Comparison of ENCODE assay signal across 10 mouse cellular contexts in the genomic region with DNA sequence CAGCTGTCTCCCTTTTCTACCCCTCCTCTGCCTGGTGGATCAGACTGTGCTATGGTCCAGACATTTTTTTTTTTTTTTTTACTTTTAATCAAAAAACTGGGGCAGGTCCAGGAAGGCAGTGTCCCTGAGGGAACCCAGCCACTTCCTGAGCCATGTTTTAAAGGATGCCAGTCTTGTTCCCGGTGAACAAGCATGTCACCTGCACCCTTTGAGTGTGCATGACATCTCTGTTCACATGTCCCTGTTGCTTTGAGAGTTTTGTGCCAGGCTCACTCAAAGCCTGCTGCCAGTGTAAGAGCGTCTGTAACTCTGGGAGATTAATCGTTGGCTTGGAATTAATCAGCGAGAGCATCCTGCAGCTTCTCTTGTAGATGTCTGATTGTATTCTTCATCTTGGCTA. TPM values are rescaled to one million over a fixed set of nuclear protein-coding genes. Genes with fewer than 3 reads are reported as not detected.
DNase-seq lines count a peak whose midpoint lies in the region; ATAC-seq lines count a peak whose summit lies in the region.
"Had no signal": no experiment of that assay in that cellular context is flagged by ENCODE, and none has a peak within 500 bp of the region (broad histone marks: within the 10 kb centered on the region; RNA-seq: fewer than 3 reads in every experiment).

No protein-coding gene starts in this region.

- H3K27ac ChIP-seq in liver, embryonic 12.5 days: 0 out of 2 replicates have a peak overlapping the region, but pooled peaks have one; percentile 12
- H3K27ac ChIP-seq in forebrain, embryonic 15.5 days (replicated peaks): peak overlapping the region; percentile 27
- H3K27ac ChIP-seq in intestine, embryonic 15.5 days: peak overlapping the region; percentile 48; the same call in 1 of the 2 replicates
- H3K27ac ChIP-seq in stomach, embryonic 15.5 days: peak overlapping the region; percentile 67
- H3K27ac ChIP-seq: limb, embryonic 12.5 days had no signal

- no peak overlapping the region for H3K9ac ChIP-seq in liver, embryonic 12.5 days
- no peak overlapping the region for H3K9ac ChIP-seq in forebrain, embryonic 15.5 days (replicated peaks)
- H3K9ac ChIP-seq in intestine, embryonic 15.5 days: no peak overlapping the region
- H3K9ac ChIP-seq in stomach, embryonic 15.5 days: no peak overlapping the region
- H3K9ac ChIP-seq: limb, embryonic 12.5 days; lung, embryonic 14.5 days had no signal

- H3K4me2 ChIP-seq in liver, embryonic 12.5 days: no peak overlapping the region
- H3K4me2 ChIP-seq in forebrain, embryonic 15.5 days (replicated peaks): no peak overlapping the region
- H3K4me2 ChIP-seq in intestine, embryonic 15.5 days (replicated peaks): no peak overlapping the region
- H3K4me2 ChIP-seq in stomach, embryonic 15.5 days: no peak overlapping the region
- H3K4me2 ChIP-seq: limb, embryonic 12.5 days; lung, embryonic 14.5 days had no signal

- ATAC-seq in liver, embryonic 12.5 days: no peak
- no peak for ATAC-seq in forebrain, embryonic 15.5 days (replicated peaks)
- ATAC-seq in intestine, embryonic 15.5 days: no peak
- no peak for ATAC-seq in stomach, embryonic 15.5 days (ENCODE audit: insufficient read depth, low FRiP score, low read depth)

- H3K4me1 ChIP-seq in liver, embryonic 12.5 days: no peaks in the 10 kb centered on the region
- peaks cover 37% of the 10 kb centered on the region for H3K4me1 ChIP-seq in forebrain, embryonic 15.5 days
- H3K4me1 ChIP-seq in intestine, embryonic 15.5 days (replicated peaks): peaks cover 7% of the 10 kb centered on the region
- H3K4me1 ChIP-seq in stomach, embryonic 15.5 days: peaks cover 13% of the 10 kb centered on the region

- peaks cover 95% of the 10 kb centered on the region for H3K36me3 ChIP-seq in liver, embryonic 12.5 days
- H3K36me3 ChIP-seq in forebrain, embryonic 15.5 days: no peaks in the 10 kb centered on the region
- H3K36me3 ChIP-seq in intestine, embryonic 15.5 days: no peaks in the 10 kb centered on the region; the same call in 1 of the 2 replicates
- peaks cover 2% of the 10 kb centered on the region; the same call in 1 of the 2 replicates for H3K36me3 ChIP-seq in stomach, embryonic 15.5 days

- H3K9me3 ChIP-seq in liver, embryonic 12.5 days (replicated peaks): no peaks in the 10 kb centered on the region
- H3K9me3 ChIP-seq in forebrain, embryonic 15.5 days: no peaks in the 10 kb centered on the region
- H3K9me3 ChIP-seq in intestine, embryonic 15.5 days: no peaks in the 10 kb centered on the region
- H3K9me3 ChIP-seq in stomach, embryonic 15.5 days: no peaks in the 10 kb centered on the region
- H3K9me3 ChIP-seq: limb, embryonic 12.5 days had no signal

- WGBS in liver, embryonic 12.5 days (ENCODE audit: insufficient replicate concordance): 79% methylated on average over 4 of the region's 4 CpGs
- 33% methylated on average over 4 of the region's 4 CpGs for WGBS in forebrain, embryonic 15.5 days
- 52% methylated on average over 4 of the region's 4 CpGs for WGBS in intestine, embryonic 15.5 days
- WGBS in stomach, embryonic 15.5 days: 59% methylated on average over 4 of the region's 4 CpGs

- DNase-seq in liver: no peak
- no peak for DNase-seq in lung, postnatal 10 days
- DNase-seq in kidney, postnatal 10 days: no peak

- no peak overlapping the region for H3K4me3 ChIP-seq in liver, embryonic 12.5 days
- no peak overlapping the region for H3K4me3 ChIP-seq in forebrain, embryonic 15.5 days
- no peak overlapping the region for H3K4me3 ChIP-seq in intestine, embryonic 15.5 days (replicated peaks)
- H3K4me3 ChIP-seq in stomach, embryonic 15.5 days (replicated peaks): no peak overlapping the region
- H3K4me3 ChIP-seq: erythroblast, embryonic 14.5 days; limb, embryonic 12.5 days had no signal

- no peaks in the 10 kb centered on the region for H3K27me3 ChIP-seq in liver, embryonic 12.5 days (replicated peaks)
- no peaks in the 10 kb centered on the region for H3K27me3 ChIP-seq in forebrain, embryonic 15.5 days
- H3K27me3 ChIP-seq in intestine, embryonic 15.5 days (replicated peaks): no peaks in the 10 kb centered on the region
- H3K27me3 ChIP-seq in stomach, embryonic 15.5 days (replicated peaks): no peaks in the 10 kb centered on the region
- H3K27me3 ChIP-seq: limb, embryonic 12.5 days had no signal

RNA-seq across cellular contexts. Expression of gene Ttc28, which starts 11.1 kb away (rescaled TPM):
- 1.8 and 2.1 TPM in 2 replicates for polyA plus RNA-seq in liver, embryonic 12.5 days (2016; fragmentation: Nextera tagmentation; extraction: Ambion mirVana)
- polyA plus RNA-seq in forebrain, embryonic 15.5 days (2015; fragmentation: Nextera tagmentation; extraction: Ambion mirVana): 40.7 and 42.8 TPM in 2 replicates
- polyA plus RNA-seq in intestine, embryonic 15.5 days (2015; fragmentation: Nextera tagmentation; extraction: Ambion mirVana): 6.9 and 8.0 TPM in 2 replicates
- polyA plus RNA-seq in stomach, embryonic 15.5 days (2015; fragmentation: Nextera tagmentation; extraction: Ambion mirVana): 10.2 and 10.9 TPM in 2 replicates

RNA-seq across cellular contexts. Expression of gene Chek2, which starts 28.7 kb away (rescaled TPM):
- polyA plus RNA-seq in liver, embryonic 12.5 days (2016; fragmentation: Nextera tagmentation; extraction: Ambion mirVana): 51.2 and 52.7 TPM in 2 replicates
- 13.1 and 14.3 TPM in 2 replicates for polyA plus RNA-seq in forebrain, embryonic 15.5 days (2015; fragmentation: Nextera tagmentation; extraction: Ambion mirVana)
- polyA plus RNA-seq in intestine, embryonic 15.5 days (2015; fragmentation: Nextera tagmentation; extraction: Ambion mirVana): 35.7 and 36.4 TPM in 2 replicates
- 31.7 and 33.8 TPM in 2 replicates for polyA plus RNA-seq in stomach, embryonic 15.5 days (2015; fragmentation: Nextera tagmentation; extraction: Ambion mirVana)

RNA-seq across cellular contexts. Expression of gene Hscb, which starts 28.9 kb away (rescaled TPM):
- polyA plus RNA-seq in liver, embryonic 12.5 days (2016; fragmentation: Nextera tagmentation; extraction: Ambion mirVana): 47.2 and 52.4 TPM in 2 replicates
- 11.2 and 11.9 TPM in 2 replicates for polyA plus RNA-seq in forebrain, embryonic 15.5 days (2015; fragmentation: Nextera tagmentation; extraction: Ambion mirVana)
- 36.7 and 36.9 TPM in 2 replicates for polyA plus RNA-seq in intestine, embryonic 15.5 days (2015; fragmentation: Nextera tagmentation; extraction: Ambion mirVana)
- polyA plus RNA-seq in stomach, embryonic 15.5 days (2015; fragmentation: Nextera tagmentation; extraction: Ambion mirVana): 28.2 and 30.0 TPM in 2 replicates

RNA-seq across cellular contexts. Expression of gene Ulk1, which starts 58.6 kb away (rescaled TPM):
- polyA plus RNA-seq in liver, embryonic 12.5 days (2016; fragmentation: Nextera tagmentation; extraction: Ambion mirVana): 10.8 and 11.5 TPM in 2 replicates
- 45.0 and 46.6 TPM in 2 replicates for polyA plus RNA-seq in forebrain, embryonic 15.5 days (2015; fragmentation: Nextera tagmentation; extraction: Ambion mirVana)
- 10.3 and 12.4 TPM in 2 replicates for polyA plus RNA-seq in intestine, embryonic 15.5 days (2015; fragmentation: Nextera tagmentation; extraction: Ambion mirVana)
- polyA plus RNA-seq in stomach, embryonic 15.5 days (2015; fragmentation: Nextera tagmentation; extraction: Ambion mirVana): 14.0 and 15.8 TPM in 2 replicates

Comparison
In these comparisons a context has a peak if more than half of its experiments do, and no peak if none do; other contexts are left out.
1. H3K27ac ChIP-seq: peak in every context shown above with its lines; median percentile 67 in stomach, embryonic 15.5 days; 48 in intestine, embryonic 15.5 days; 27 in forebrain, embryonic 15.5 days; 12 in liver, embryonic 12.5 days.